Mouse (Mus musculus) megakaryocyte, embryonic 14.5 days (primary cell): ENCODE data around the gene Sfxn3.

ENCODE experiments used
- FLI1 ChIP-seq: IDR thresholded peaks from 2 replicates; pipeline ENCODE4 v1.6.1; 2012; ENCODE audit warnings: low read length, inconsistent platforms, mixed read lengths
- GATA1 ChIP-seq: IDR thresholded peaks from 3 replicates; pipeline ENCODE4 v1.6.1; 2012; ENCODE audit warnings: mixed read lengths, low read length, inconsistent platforms, borderline replicate concordance

DNA sequence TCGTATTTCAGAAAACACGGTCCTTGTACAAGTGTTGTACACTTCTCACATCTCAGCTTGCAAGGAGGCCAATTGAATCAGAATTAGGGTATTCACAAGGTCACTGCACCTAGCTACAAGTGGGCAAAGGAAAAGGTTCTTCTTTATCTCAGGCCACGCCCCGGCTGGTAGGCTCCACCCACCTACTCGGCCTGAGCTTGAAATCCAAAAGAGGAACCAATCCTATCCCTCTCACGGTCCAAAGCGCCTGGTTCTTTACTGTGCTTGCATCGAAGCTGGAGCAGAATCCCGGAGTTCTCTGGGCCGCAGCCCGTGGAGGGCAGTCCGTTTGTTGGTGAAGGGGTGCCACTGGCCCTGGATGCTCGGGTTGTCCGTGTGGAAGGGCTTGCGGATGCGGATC lies 41.9 kb upstream of the Sfxn3 start, which contains the start of gene Twnk:
- TF ChIP-seq GATA1 (no peak), FLI1 (no peak)
